Mouse (Mus musculus): ENCODE results near the gene 2310039H08Rik.

- TF ChIP-seq CTCF (IDR thresholded peaks at IDR 0.05; ENCODE audit: low read depth) (no peak), EP300 (IDR thresholded peaks at IDR 0.05; ENCODE audit: low read depth) (no peak)
Measured at GRCm38 (mm10) chr17:46763544-46763943, 8.9 kb upstream of the 2310039H08Rik start, which contains the start of gene Ptcra.
